Comparison of ENCODE assay signal across 8 mouse cellular contexts in genomic region chr19:16132791-16132864, GRCm38 (mm10). TPM values are rescaled to one million over a fixed set of nuclear protein-coding genes. Genes with fewer than 3 reads are reported as not detected.
DNase-seq lines count a peak whose midpoint lies in the region; ATAC-seq and TF ChIP-seq lines count a peak whose summit lies in the region.

Gene Gnaq, plus strand, starts transcription at chr19:16132831.

- DNase-seq in lung, adult 2 months: no peak
- DNase-seq in lung, postnatal 36 days: no peak
- no peak for DNase-seq in embryonic facial prominence, embryonic 14.5 days (ENCODE audit: low spot score)
- DNase-seq in heart, postnatal 14 days: no peak
- no peak for DNase-seq in cerebellum, adult 11 months
- DNase-seq in cerebellum, adult 9-10 months: no peak

- peak within 1 kb of the TSS; percentile 63 for H3K4me3 ChIP-seq in lung, adult 2 months (replicated peaks; ENCODE audit: extremely low read depth, low read depth, low read length)
- peak within 1 kb of the TSS; percentile 91 for H3K4me3 ChIP-seq in embryonic facial prominence, embryonic 14.5 days (ENCODE audit: low read depth, low read length)
- H3K4me3 ChIP-seq in limb, embryonic 12.5 days (replicated peaks): peak within 1 kb of the TSS; percentile 95
- peak within 1 kb of the TSS; percentile 98 for H3K4me3 ChIP-seq in small intestine, adult 2 months (ENCODE audit: low read depth, low read length)

- peak within 1 kb of the TSS; percentile 97 for H3K27ac ChIP-seq in embryonic facial prominence, embryonic 14.5 days (replicated peaks; ENCODE audit: low read depth, low read length)
- peak within 1 kb of the TSS; percentile 98 for H3K27ac ChIP-seq in limb, embryonic 12.5 days
- H3K27ac ChIP-seq in small intestine, adult 2 months (ENCODE audit: insufficient read depth, low read depth, low read length): peak within 1 kb of the TSS; percentile 78

- peak within 1 kb of the TSS; percentile 76 for H3K4me2 ChIP-seq in embryonic facial prominence, embryonic 14.5 days (ENCODE audit: low read depth, low read length)
- peak within 1 kb of the TSS; percentile 73 for H3K4me2 ChIP-seq in limb, embryonic 12.5 days

- H3K4me1 ChIP-seq in lung, adult 2 months (ENCODE audit: control insufficient read depth, insufficient read depth, low read length): peaks cover 26% of the 10 kb centered on the region
- peaks cover 23% of the 10 kb centered on the region for H3K4me1 ChIP-seq in embryonic facial prominence, embryonic 14.5 days (ENCODE audit: control insufficient read depth, insufficient read depth, low read length)
- peaks cover 29% of the 10 kb centered on the region for H3K4me1 ChIP-seq in limb, embryonic 12.5 days (replicated peaks)
- peaks cover 2% of the 10 kb centered on the region; the same call in 1 of the 2 replicates for H3K4me1 ChIP-seq in small intestine, adult 2 months (ENCODE audit: control insufficient read depth, insufficient read depth, insufficient read length, low read length)

- no peaks in the 10 kb centered on the region for H3K27me3 ChIP-seq in embryonic facial prominence, embryonic 14.5 days (replicated peaks; ENCODE audit: control insufficient read depth, insufficient read depth, low read length)
- H3K27me3 ChIP-seq in limb, embryonic 12.5 days: no peaks in the 10 kb centered on the region
- H3K27me3 ChIP-seq in small intestine, adult 2 months (ENCODE audit: control insufficient read depth, insufficient read depth, low read length): no peaks in the 10 kb centered on the region

- WGBS in lung, adult 2 months: 11% methylated on average over 8 of the region's 14 CpGs
- WGBS in embryonic facial prominence, embryonic 14.5 days: no CpG with 5 or more reads among the region's 14 CpGs
- WGBS in limb, embryonic 12.5 days: 0% methylated on average over 13 of the region's 14 CpGs
- under 1% methylated on average over 14 of the region's 14 CpGs for WGBS in small intestine, adult 2 months

- ATAC-seq in embryonic facial prominence, embryonic 14.5 days (ENCODE audit: low read depth): no peak
- ATAC-seq in limb, embryonic 12.5 days (ENCODE audit: insufficient number of reproducible peaks, insufficient read depth, low FRiP score, low TSS enrichment, low read depth): no peak

- TF ChIP-seq POLR2A in lung, adult 2 months (IDR thresholded peaks at IDR 0.05; ENCODE audit: borderline replicate concordance, extremely low read depth, low read depth, low read length): no peak
- TF ChIP-seq POLR2A in small intestine, adult 2 months (IDR thresholded peaks at IDR 0.05; ENCODE audit: low read depth, low read length): no peak

- no peak for TF ChIP-seq CTCF in lung, adult 2 months (IDR thresholded peaks at IDR 0.05; ENCODE audit: insufficient read depth, low read length)
- no peak for TF ChIP-seq CTCF in small intestine, adult 2 months (IDR thresholded peaks at IDR 0.05; ENCODE audit: extremely low read depth, insufficient read length, insufficient replicate concordance, low read depth, low read length)

- H3K9me3 ChIP-seq in embryonic facial prominence, embryonic 14.5 days (ENCODE audit: control insufficient read depth, low read length): no peaks in the 10 kb centered on the region
- H3K9me3 ChIP-seq in limb, embryonic 12.5 days: no peaks in the 10 kb centered on the region

- no peaks in the 10 kb centered on the region for H3K36me3 ChIP-seq in embryonic facial prominence, embryonic 14.5 days (ENCODE audit: control insufficient read depth, insufficient read depth, low read length)
- no peaks in the 10 kb centered on the region for H3K36me3 ChIP-seq in limb, embryonic 12.5 days
- H3K36me3 ChIP-seq in small intestine, adult 2 months (ENCODE audit: control insufficient read depth, insufficient read depth, low read length): no peaks in the 10 kb centered on the region

- H3K9ac ChIP-seq in embryonic facial prominence, embryonic 14.5 days (ENCODE audit: low read depth, low read length): peak within 1 kb of the TSS; percentile 98
- peak within 1 kb of the TSS; percentile 97 for H3K9ac ChIP-seq in limb, embryonic 12.5 days (replicated peaks)

- intact Hi-C loops in heart, postnatal 14 days (cut with DNase I): loop anchor here (5.0 kb wide), 3 partner anchors 65 to 195 kb away; no protein-coding TSS in a partner anchor

RNA-seq across cellular contexts. Expression of gene Gnaq, which starts in this region (rescaled TPM):
- polyA plus RNA-seq in lung, adult 2 months (2012; rRNA removed): 23.0 and 34.0 TPM in 2 replicates
- 17.5 and 18.3 TPM in 2 replicates for polyA plus RNA-seq in embryonic facial prominence, embryonic 14.5 days (2014; fragmentation: Nextera tagmentation; extraction: Ambion mirVana)
- 10 to 100 TPM; 29.7 to 34.2 TPM for total RNA-seq in heart, postnatal 14 days (2021)
- polyA plus RNA-seq in limb, embryonic 12.5 days (2016; fragmentation: Nextera tagmentation; extraction: Ambion mirVana): 23.8 and 25.9 TPM in 2 replicates
- 6.3 and 16.1 TPM in 2 replicates for polyA plus RNA-seq in small intestine, adult 2 months (2012; rRNA removed)
